Mouse (Mus musculus): ENCODE measurements around the gene Srf.

GRCm38 (mm10) chr17:46590439-46590838 is 34.5 kb upstream of the Srf start:
- TF ChIP-seq CTCF (IDR thresholded peaks at IDR 0.05; ENCODE audit: low read depth, low read length): no peak
- no peak for TF ChIP-seq POLR2A (IDR thresholded peaks at IDR 0.05; ENCODE audit: extremely low read depth, insufficient read depth, low read length)
